Mouse (Mus musculus) lung, embryonic 14.5 days (tissue): ENCODE measurements at regions not wholly inside any gene's neighbourhood (a gene's known extent, or its start where the extent isn't known, plus 50 kb on each side); places are given as distances from the start of the nearest gene placed in this dataset.

Experiments used
- ATAC-seq: fragments of 200-750 bp; cut with Nextera tagmentation; 2 replicates; pipeline ENCODE4 v1.8.0; 2017; ENCODE audit warnings: mild to moderate bottlenecking, moderate TSS enrichment, moderate library complexity; ENCODE audit not compliant: insufficient read depth
- DNase-seq: peaks from one replicate; pipeline ENCODE4 v3.0.0-alpha.2; 2015
- H3K27ac ChIP-seq: fragments of 300-500 bp; sonication (generic); 2 replicates; pipeline ENCODE4 v1.5.1; 2014; ENCODE audit warnings: low read depth, mild to moderate bottlenecking, moderate library complexity
- H3K27me3 ChIP-seq: fragments of 300-500 bp; sonication (generic); 2 replicates; pipeline ENCODE4 v1.6.1; 2014; ENCODE audit warnings: low read length, control low read depth; ENCODE audit not compliant: insufficient read depth
- H3K36me3 ChIP-seq: fragments of 300-500 bp; sonication (generic); 2 replicates; pipeline ENCODE4 v1.6.1; 2014; ENCODE audit warnings: control low read depth; ENCODE audit not compliant: insufficient read depth
- H3K4me1 ChIP-seq: fragments of 300-500 bp; sonication (generic); 2 replicates; pipeline ENCODE4 v1.6.1; 2014; ENCODE audit warnings: antibody characterized with exemption, control low read depth; ENCODE audit not compliant: insufficient read depth
- H3K4me2 ChIP-seq: fragments of 300-500 bp; sonication (generic); 2 replicates; pipeline ENCODE4 v1.6.1; 2014; ENCODE audit warnings: mild to moderate bottlenecking
- H3K4me3 ChIP-seq: fragments of 300-500 bp; sonication (generic); 2 replicates; pipeline ENCODE4 v1.5.1; 2014; ENCODE audit warnings: low read depth, low read length
- H3K9ac ChIP-seq: fragments of 300-500 bp; sonication (generic); 2 replicates; pipeline ENCODE4 v1.6.1; 2014
- H3K9me3 ChIP-seq: fragments of 300-500 bp; sonication (generic); 2 replicates; pipeline ENCODE4 v1.6.1; 2016; ENCODE audit warnings: low read depth, low read length, control low read depth
- CTCF ChIP-seq: IDR thresholded peaks from 2 replicates; pipeline ENCODE4 v1.5.1; 2016; ENCODE audit warnings: antibody characterized with exemption, low read depth
- WGBS: fragments of 180-500 bp; shearing (Covaris S2); extraction: QIAGEN DNeasy Blood & Tissue Kit; methylation state at CpG from one replicate; pipeline ENCODE4 v1.1.7; 2014; 5-methylcytosine and 5-hydroxymethylcytosine counted together

DNA sequence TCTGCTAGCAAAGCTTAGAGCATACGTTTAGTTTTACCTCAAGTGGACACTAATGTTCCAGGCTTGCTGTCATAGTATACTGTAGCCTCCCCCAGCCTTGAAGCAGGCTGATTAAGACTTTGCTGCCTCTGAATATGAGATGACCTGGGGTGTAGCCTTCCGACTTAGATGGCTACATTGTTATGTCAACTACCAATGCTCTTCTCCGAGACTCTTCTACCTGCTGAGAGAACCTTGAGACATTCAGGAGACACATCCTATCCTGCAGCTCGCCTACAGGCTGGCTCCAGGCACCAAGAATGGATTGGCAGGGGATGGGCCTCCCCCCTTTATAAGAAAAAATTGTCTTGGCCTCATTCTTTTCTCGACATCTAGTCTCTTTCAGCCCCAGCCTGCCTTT lies 379.0 kb upstream of the Ptger4 start:
- ATAC-seq (no peak), DNase-seq (no peak)
- H3K4me3 ChIP-seq, result no peak overlapping the region
- H3K4me2 ChIP-seq, result no peak overlapping the region
- WGBS, result 76% methylated on average over 5 of the region's 5 CpGs
- no peak overlapping the region for H3K27ac ChIP-seq
- H3K9ac ChIP-seq, result no peak overlapping the region
- H3K9me3 ChIP-seq, result no peaks in the 10 kb centered on the region
- TF ChIP-seq CTCF, result no peak
- no peaks in the 10 kb centered on the region for H3K4me1 ChIP-seq
- H3K27me3 ChIP-seq, result no peaks in the 10 kb centered on the region
- no peaks in the 10 kb centered on the region for H3K36me3 ChIP-seq

DNA sequence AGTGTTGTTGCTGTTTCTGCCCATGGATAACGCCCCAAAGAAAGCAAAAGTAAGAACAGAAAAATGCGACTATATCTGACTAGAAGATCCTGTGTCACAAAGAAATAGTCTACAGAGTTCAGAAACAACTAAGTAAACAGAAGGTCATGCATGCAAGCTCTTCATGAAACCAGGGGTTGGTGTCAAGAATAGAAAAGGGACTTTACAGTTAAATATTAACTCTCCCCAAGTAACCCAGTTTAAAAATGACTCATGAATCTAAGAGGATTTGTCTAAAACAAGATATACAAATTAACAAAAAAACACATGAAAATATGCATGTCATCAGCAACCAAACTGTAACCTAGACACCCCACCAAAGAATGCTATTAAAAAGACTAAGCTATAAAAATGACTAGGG lies 381.4 kb upstream of the Ptger4 start:
- 71% methylated on average over 2 of the region's 2 CpGs for WGBS
- H3K27me3 ChIP-seq, result no peaks in the 10 kb centered on the region
- H3K4me1 ChIP-seq, result no peaks in the 10 kb centered on the region
- ATAC-seq (no peak), DNase-seq (no peak)
- no peaks in the 10 kb centered on the region for H3K9me3 ChIP-seq
- TF ChIP-seq CTCF, result no peak
- no peak overlapping the region for H3K27ac ChIP-seq
- no peak overlapping the region for H3K4me3 ChIP-seq
- no peak overlapping the region for H3K4me2 ChIP-seq
- no peak overlapping the region for H3K9ac ChIP-seq
- no peaks in the 10 kb centered on the region for H3K36me3 ChIP-seq

DNA sequence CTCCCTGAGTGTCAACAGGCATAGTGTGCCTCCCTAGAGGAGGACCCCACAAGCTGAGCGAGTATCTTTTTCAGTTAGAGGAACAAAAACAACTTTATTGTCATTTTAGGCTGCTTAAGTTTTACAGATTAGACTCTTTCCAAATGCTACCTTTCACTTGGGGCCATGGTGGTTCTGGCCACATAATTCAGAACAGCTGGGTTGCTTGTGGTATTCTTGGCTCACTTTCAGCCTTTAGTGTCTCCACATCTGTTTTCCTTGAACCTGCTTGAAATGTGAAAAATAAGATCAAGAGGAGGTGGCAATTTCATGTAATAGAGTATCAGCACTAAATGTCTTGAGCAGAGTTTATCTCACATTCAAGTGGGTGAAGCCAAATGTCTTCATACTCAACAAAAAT lies 402.7 kb upstream of the Ptger4 start:
- no peak for ATAC-seq
- H3K9me3 ChIP-seq, result no peaks in the 10 kb centered on the region
- no peaks in the 10 kb centered on the region for H3K27me3 ChIP-seq
- no peaks in the 10 kb centered on the region for H3K36me3 ChIP-seq
- no peak for DNase-seq
- no peak overlapping the region for H3K9ac ChIP-seq
- H3K4me2 ChIP-seq, result no peak overlapping the region
- H3K4me3 ChIP-seq, result no peak overlapping the region
- H3K27ac ChIP-seq, result no peak overlapping the region
- 79% methylated on average over 1 of the region's 1 CpGs for WGBS
- TF ChIP-seq CTCF, result no peak
- no peaks in the 10 kb centered on the region for H3K4me1 ChIP-seq

DNA sequence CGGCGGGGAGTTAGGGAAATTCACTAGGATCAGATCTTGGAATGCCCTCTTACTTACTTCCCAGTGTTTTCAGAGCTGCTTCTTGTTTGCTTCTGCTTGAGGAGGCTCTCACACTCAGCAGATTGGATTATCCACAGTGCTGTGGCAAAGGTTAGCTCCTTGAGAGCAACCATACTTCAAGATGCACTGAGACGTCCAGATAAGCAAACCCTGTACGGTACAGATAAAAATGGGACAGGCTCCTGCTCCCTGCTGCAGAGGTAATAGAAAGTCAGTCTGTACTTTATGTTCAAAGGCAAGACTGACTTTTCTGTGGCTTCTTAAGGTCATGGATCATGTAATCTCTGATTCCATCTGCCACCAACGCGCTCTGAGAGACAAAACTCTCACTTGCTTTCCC lies 414.8 kb upstream of the Ptger4 start:
- WGBS, result 68% methylated on average over 6 of the region's 6 CpGs
- no peak; the same call in 1 of the 2 replicates for ATAC-seq
- no peak overlapping the region for H3K4me3 ChIP-seq

DNA sequence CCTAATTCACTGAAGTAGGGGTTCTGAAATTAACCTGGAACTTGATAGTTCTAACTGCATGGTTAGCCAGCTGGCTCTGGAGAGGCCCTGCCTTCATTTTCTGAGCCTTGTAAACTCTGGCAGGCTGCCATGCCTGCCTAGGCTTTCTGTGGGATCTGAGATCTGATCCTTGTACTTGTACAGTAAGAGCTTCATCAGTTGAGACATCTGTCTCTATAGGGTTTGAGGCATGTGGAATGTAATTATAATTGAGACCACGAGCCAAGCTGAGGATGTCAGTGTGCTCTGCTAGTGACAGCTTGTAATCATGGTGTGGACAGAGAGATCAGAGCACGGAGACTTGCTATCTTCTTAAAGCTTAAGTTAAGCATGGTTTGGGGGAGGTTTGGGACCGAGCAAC lies 416.8 kb upstream of the Ptger4 start:
- Histone ChIP-seq H3K4me2 (no peak overlapping the region), H3K36me3 (no peaks in the 10 kb centered on the region), H3K9me3 (no peaks in the 10 kb centered on the region), H3K9ac (no peak overlapping the region), H3K4me3 (no peak overlapping the region), H3K27ac (no peak overlapping the region), H3K27me3 (no peaks in the 10 kb centered on the region), H3K4me1 (no peaks in the 10 kb centered on the region)
- peak; percentile 53 for DNase-seq
- no peak for TF ChIP-seq CTCF
- ATAC-seq, result no peak
- 45% methylated on average over 3 of the region's 3 CpGs for WGBS

More for the DNA sequence above, 414.8 kb upstream of the Ptger4 start:
- no peaks in the 10 kb centered on the region for H3K27me3 ChIP-seq
- H3K9ac ChIP-seq, result no peak overlapping the region
- H3K9me3 ChIP-seq, result no peaks in the 10 kb centered on the region
- H3K27ac ChIP-seq, result no peak overlapping the region
- no peaks in the 10 kb centered on the region for H3K36me3 ChIP-seq
- no peak for DNase-seq
- H3K4me1 ChIP-seq, result no peaks in the 10 kb centered on the region
- no peak overlapping the region for H3K4me2 ChIP-seq
- no peak for TF ChIP-seq CTCF

DNA sequence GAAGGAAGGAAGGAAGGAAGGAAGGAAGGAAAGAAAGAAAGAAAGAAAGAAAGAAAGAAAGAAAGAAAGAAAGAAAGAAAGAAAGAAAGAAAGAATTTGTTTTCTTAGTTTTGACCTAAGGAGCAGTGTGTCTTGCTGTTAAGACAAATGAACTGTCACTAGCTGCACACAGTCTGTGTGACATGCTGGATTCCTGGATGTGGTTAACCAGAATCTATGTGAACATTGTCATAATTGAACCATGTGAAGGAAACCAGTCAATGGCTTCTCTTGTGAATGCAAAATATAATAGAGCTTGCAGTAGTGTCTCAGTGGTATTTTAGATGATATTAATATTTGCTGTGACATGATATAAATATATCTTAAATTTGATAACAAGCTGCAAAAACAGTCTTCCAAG lies 427.8 kb upstream of the Ptger4 start:
- no peak overlapping the region for H3K4me3 ChIP-seq
- no peak for TF ChIP-seq CTCF
- DNase-seq, result peak; percentile 6
- H3K36me3 ChIP-seq, result no peaks in the 10 kb centered on the region
- no peak overlapping the region for H3K9ac ChIP-seq
- H3K27me3 ChIP-seq, result no peaks in the 10 kb centered on the region
- H3K9me3 ChIP-seq, result no peaks in the 10 kb centered on the region
- H3K4me2 ChIP-seq, result no peak overlapping the region
- no peak overlapping the region for H3K27ac ChIP-seq
- no peak for ATAC-seq
- no peaks in the 10 kb centered on the region for H3K4me1 ChIP-seq

DNA sequence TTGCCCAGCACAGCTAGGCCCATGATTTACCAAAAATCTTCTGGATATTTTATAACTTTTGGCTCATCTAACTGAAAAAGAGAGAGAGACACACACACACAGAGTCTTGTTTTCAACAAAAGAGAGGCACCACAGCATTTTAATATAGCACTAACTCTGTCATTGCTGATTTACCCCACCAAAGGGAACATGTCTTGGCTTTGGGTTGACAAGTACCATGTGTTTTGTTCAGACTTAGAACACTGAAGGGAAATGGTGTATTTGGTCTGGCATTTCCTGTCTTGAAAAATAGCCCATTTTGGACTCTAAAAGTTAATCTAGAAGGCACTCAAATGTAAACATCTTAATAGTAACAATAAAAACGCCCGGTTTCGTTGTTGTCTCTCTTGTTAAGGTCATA lies 432.7 kb upstream of the Ptger4 start:
- Histone ChIP-seq H3K9me3 (no peaks in the 10 kb centered on the region), H3K27ac (no peak overlapping the region), H3K9ac (no peak overlapping the region), H3K4me2 (no peak overlapping the region), H3K4me3 (no peak overlapping the region), H3K4me1 (no peaks in the 10 kb centered on the region), H3K36me3 (no peaks in the 10 kb centered on the region), H3K27me3 (no peaks in the 10 kb centered on the region)
- 53% methylated on average over 3 of the region's 3 CpGs for WGBS
- ATAC-seq, result no peak
- peak; percentile 5 for DNase-seq
- no peak for TF ChIP-seq CTCF

DNA sequence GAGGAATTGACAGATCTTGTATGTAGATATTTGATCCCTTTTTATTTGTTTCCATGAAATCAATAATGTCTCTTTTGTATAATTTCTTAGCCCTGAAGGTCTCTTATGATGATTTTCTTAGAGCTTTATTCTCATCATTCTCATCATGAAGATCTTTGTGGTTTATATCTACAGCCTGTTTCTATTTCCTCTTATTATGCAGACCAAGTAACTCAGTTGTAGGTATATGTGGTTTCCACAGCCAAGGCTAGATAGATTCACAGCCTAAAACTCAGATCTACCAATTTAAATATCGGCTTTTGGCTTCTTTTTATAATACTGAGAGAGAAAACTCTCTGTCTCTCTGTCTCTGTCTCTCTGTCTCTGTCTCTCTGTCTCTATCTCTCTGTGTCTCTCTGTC lies 449.8 kb upstream of the Ptger4 start:
- H3K4me1 ChIP-seq, result no peaks in the 10 kb centered on the region
- TF ChIP-seq CTCF, result no peak
- no peak overlapping the region for H3K4me2 ChIP-seq
- no peak overlapping the region for H3K4me3 ChIP-seq
- DNase-seq, result no peak
- H3K9ac ChIP-seq, result no peak overlapping the region
- no peaks in the 10 kb centered on the region for H3K36me3 ChIP-seq
- 85% methylated on average over 1 of the region's 1 CpGs for WGBS
- no peak for ATAC-seq
- no peaks in the 10 kb centered on the region for H3K27me3 ChIP-seq
- H3K9me3 ChIP-seq, result no peaks in the 10 kb centered on the region
- no peak overlapping the region for H3K27ac ChIP-seq
